Mouse (Mus musculus) MEL (cell line): ENCODE measurements around the gene Bclaf1.

Experiments
- BHLHE40 ChIP-seq: IDR thresholded peaks from 2 replicates; pipeline ENCODE4 v1.6.1; 2012; ENCODE audit warnings: low read depth, mild to moderate bottlenecking, inconsistent platforms, low read length, improper control_type of control experiment, borderline replicate concordance
- CTCF ChIP-seq, 3 experiments: IDR thresholded peaks in 2 of 3; conservative IDR thresholded peaks in 1 of 3; 2 replicates each; pipeline ENCODE4 v1.5.1; 2011 to 2012; ENCODE audit warnings: low read length in 3 of 3, low read depth in 2 of 3, mild to moderate bottlenecking in 2 of 3, improper control_type of control experiment in 1 of 3, inconsistent platforms in 1 of 3, mixed read lengths in 1 of 3, moderate library complexity in 1 of 3; ENCODE audit not compliant: control insufficient read depth in 1 of 3, insufficient read depth in 1 of 3, poor library complexity in 1 of 3, severe bottlenecking in 1 of 3
- EP300 ChIP-seq, 2 experiments: IDR thresholded peaks; 2 replicates each; pipeline ENCODE4 v1.6.1; 2011; ENCODE audit warnings: improper control_type of control experiment in 2 of 2, low read length in 2 of 2, low read depth in 1 of 2, mild to moderate bottlenecking in 1 of 2
- MAX ChIP-seq: IDR thresholded peaks from 2 replicates; pipeline ENCODE4 v1.6.1; 2011; ENCODE audit warnings: low read length, improper control_type of control experiment
- ZMIZ1 ChIP-seq: IDR thresholded peaks from 2 replicates; pipeline ENCODE4 v1.6.1; 2012; ENCODE audit warnings: low read depth, mild to moderate bottlenecking, inconsistent platforms, low read length, improper control_type of control experiment, moderate library complexity
- ZNF384 ChIP-seq: IDR thresholded peaks from 2 replicates; pipeline ENCODE4 v1.6.1; 2012; ENCODE audit warnings: low read depth, mild to moderate bottlenecking, inconsistent platforms, low read length, improper control_type of control experiment

DNA sequence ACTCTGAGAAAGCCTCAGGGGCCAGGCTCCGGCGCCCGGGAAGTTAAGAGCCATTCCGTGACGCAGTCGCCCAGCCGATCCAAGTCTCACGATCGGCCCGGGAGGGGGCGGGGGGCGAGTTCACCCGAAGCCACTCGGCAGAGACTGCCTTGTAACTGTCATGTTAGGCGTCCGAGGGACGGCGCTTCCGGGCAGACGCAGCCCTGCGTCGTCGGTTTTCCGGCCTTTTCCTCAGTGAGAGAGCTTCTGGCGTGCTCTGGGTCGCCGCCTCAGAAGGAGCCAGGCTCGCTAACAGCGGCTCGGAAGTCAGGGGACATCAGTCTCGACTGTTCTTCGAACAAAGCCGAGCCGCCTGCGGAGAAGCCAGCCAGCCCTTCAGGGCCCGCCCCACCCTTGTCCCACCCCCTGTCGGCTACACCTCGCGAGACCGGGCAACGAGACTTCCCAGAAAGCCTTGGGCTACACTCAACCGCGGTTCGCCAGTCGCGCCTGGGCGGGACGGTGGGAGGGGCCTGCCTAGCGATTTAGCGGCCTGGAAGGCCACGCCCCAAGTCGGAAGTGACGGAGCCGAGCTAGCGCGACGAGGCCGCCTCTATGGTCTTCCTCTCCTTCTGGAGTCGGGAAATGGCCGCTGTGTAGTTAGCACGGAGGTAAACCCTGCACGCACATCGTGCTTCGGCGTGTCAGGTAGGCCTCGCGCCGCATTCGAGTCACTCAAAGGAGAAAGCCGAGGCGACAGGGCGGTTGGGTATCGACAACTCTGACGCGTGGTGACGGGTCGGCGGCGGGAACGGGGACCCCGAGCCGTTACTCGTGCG lies at the start of gene Bclaf1:
- TF ChIP-seq ZNF384 (no peak), ZMIZ1 (peak; percentile 92), MAX (no peak), EP300 (IDR thresholded peaks at IDR 0.05; ENCODE audit: low read depth in 1 of 2, low read length in 2 of 2) (peak in 1 of 2 experiments; percentile 25; a peak in 1 of 4 replicates), CTCF (IDR thresholded peaks at IDR 0.05 in 2 of 3, conservative IDR thresholded peaks at IDR 0.05 in 1 of 3; ENCODE audit: control insufficient read depth in 1 of 3, insufficient read depth in 1 of 3, low read depth in 2 of 3, low read length in 3 of 3, poor library complexity in 1 of 3, severe bottlenecking in 1 of 3) (no peak), BHLHE40 (no peak)
